Mouse (Mus musculus) brain, adult 2 months (tissue): Measurements from ENCODE around the gene Pdzk1ip1.
A peak's percentile ranks its signal among the peaks of the same experiment; 100 is the strongest.

Experiments
- DNase-seq: peaks from one replicate; pipeline ENCODE4 v3.0.0; 2011; ENCODE audit warnings: low read depth, low spot score

The Pdzk1ip1 gene

DNA sequence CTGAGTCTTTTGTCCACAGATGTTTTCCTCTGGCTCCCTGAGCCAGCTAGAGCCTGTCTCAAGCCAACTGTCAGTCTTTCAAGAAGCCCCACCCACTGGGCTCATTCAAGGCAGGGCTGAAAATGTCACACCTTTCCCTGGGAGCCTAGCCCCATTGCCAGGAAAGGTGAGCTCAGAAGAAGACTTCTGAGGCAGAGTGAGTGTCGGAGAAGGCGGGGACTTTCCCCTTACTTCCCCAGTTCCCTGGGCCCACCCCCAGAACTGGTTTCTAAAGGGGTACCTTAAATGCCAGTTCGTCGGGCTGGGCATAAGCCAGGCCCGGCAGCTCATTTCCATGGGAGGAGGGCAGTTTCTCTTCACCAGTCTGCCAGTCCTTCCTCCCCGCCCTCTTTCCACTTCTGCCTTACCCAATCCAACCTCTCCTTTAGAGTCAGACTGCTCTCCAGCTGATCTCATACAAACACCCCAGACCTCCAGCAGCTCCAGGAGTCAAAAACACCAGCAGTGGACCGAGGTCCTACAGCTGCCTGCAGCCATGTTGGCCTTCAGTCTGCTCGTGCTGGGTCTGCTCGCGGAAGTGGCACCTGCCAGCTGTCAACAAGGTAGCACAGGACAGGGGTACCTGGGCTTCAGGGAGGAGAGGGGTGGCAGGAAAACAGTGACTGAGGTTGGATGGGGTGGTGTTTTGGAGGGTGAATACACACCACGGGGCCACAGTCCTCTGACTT, at the start of gene Pdzk1ip1:
Pdzk1ip1 (plus strand) TSS at position 98 of the 728 bp plus-strand sequence.
- no peak for DNase-seq

GRCm38 (mm10) chr4:115045621-115046020, 42.9 kb upstream of the Pdzk1ip1 start:
- no peak for DNase-seq

- peak; percentile 47 for DNase-seq
Measured at GRCm38 (mm10) chr4:115047750-115048149, 40.8 kb upstream of the Pdzk1ip1 start.

GRCm38 (mm10) chr4:115048190-115048589, 40.3 kb upstream of the Pdzk1ip1 start:
- no peak for DNase-seq

GRCm38 (mm10) chr4:115051245-115051644, 37.3 kb upstream of the Pdzk1ip1 start:
- DNase-seq = no peak

DNA sequence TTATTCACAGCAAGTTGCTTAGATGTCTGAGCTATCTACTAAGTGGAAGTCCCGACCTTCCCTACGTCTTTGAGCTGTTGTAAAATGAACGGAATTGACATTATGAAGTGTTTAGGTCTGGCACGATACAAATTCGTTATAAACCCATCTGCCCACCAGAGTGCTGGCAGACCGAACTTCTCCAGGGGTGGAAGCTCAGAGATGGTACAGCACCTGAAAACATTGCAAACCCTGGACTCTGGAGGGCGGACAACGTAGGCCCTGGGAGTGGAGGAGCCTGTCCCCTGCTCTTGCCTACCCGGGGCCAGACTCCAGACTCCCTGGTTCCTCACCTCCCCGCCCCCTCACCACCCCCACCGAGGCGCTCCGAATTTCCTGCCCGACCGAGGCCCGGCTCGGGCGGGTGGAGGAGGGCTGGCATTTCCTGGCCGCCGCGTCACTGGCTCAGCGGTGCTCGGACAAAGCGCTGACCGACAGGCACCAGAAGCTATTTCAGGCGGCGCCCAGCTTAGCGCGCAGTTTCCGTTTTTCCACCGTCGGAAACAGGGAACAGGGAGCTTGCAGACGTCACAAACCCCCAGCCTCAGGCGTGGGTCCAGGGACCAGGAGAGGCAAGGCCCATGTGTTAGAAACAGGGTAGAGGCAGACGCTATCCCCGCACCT, 36.0 kb upstream of the Pdzk1ip1 start:
- DNase-seq = no peak

- no peak for DNase-seq
Measured at GRCm38 (mm10) chr4:115055044-115055443, 33.5 kb upstream of the Pdzk1ip1 start.

DNA sequence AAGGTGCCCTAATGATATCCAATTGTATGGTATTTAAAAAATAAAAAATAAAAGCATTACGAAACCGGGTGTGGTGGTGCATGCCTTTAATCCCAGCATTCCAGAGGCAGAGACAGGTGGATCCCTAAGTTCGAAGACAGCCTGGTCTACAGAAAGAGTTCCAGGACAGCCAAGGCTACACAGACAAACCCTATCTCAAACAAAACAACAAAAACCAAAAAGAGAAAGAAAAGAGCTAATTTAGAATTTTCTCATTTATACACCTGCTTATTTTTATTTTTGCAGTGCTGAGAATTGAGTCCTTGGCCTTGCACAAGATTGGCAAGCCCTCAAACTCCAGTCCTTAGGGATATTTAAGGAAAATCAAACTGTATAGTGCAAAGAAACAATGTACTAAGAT, 32.8 kb upstream of the Pdzk1ip1 start:
- DNase-seq = no peak

DNA sequence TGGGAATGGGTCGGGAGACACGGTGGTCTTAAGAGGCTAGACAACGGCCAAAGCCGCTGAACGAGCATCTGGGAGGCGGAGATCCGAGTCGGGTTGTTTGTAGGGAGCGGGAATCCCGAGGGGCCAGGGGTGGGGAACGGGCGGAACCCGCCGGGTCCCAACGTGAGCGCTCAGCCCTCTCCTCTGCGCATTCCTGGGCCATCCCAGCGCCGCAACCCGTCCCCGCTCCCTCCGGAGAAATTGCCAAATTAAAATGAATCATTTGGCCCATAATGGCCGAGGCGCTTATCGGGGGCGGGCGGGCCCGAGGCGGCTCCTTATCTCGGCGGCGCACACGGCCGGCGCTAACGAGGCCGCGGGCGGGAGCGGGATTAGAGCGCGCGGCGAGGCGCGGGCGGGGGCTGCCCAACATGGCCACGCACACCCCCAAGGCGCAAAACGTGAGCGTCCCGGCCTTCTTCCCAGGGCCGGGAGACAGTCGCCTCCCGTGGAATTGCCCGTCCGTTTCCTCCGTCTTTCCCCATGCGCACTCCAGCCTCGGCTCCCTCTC, 32.1 kb upstream of the Pdzk1ip1 start, which contains the start of gene Tal1:
Tal1 (plus strand) TSS at position 56 of the 550 bp plus-strand sequence.
- no peak for DNase-seq

DNA sequence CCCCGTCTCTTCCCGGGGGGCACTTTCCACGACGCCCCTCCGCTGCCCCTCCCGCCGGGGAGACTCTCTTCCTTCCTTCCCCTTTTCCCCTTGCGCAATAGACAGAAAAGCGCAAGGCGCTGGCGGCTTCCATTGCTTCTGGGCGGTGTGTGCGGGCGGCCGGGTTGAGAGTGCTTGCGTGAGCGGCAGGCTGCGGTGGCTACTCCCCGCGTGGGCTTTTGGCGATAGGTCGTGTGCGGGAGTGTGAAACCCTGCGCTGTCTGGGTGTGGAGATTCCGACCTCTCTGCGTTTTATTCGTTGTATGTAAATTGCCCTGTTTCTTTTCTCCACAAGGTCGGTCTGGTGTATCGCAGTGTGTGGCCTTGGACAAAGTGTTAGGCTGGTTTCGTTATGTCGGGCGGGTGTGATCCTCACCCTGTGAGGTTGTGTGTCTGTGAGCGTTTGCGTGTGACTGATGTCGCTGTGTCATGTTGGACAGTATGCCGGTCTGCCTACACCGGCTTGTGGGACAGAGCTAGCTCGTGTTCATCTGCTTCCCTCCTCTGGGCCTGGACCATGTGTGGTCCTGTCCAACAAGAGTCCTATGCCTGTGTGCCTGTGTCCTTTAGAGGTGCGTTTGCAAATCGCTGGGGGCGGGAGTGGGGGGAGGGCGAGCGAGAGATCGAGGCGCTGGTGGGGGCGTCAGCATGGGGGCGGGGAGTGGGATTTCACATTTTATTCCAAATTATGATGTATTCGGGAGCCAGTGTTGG, 31.4 kb upstream of the Pdzk1ip1 start:
- no peak for DNase-seq

DNA sequence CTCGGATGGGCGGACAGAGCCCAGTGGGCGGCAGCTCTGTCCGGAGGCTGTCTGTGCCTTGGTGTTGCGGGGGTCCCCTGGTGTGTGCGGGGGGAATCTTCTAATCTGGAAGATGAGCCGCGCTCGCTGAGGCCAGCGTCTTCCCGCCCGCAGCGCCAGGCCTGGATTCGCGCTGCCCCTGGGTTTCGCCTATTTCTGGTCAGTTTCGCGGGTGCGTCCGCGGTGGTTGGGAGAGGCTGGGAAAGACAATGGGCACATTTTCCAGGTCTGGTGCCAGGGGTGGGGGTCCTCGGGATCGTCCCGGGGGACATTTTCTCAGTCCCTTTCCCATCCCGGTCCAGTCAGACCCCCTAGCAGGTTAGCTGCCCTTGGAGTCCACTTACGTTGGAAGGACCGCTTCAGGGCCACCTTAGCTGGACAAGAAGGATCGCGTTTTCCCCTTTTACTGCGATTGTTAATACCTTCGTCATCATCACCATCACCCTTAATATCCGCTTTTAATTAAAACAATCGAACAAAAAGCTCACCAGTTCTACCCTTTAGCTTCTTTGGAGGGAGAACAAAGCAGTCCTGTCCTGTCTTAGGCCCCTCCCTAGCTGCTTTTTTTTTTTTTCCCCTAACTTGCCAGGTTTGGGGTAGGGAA, 30.7 kb upstream of the Pdzk1ip1 start:
- no peak for DNase-seq

GRCm38 (mm10) chr4:115058317-115058761, 30.2 kb upstream of the Pdzk1ip1 start:
- no peak for DNase-seq

DNA sequence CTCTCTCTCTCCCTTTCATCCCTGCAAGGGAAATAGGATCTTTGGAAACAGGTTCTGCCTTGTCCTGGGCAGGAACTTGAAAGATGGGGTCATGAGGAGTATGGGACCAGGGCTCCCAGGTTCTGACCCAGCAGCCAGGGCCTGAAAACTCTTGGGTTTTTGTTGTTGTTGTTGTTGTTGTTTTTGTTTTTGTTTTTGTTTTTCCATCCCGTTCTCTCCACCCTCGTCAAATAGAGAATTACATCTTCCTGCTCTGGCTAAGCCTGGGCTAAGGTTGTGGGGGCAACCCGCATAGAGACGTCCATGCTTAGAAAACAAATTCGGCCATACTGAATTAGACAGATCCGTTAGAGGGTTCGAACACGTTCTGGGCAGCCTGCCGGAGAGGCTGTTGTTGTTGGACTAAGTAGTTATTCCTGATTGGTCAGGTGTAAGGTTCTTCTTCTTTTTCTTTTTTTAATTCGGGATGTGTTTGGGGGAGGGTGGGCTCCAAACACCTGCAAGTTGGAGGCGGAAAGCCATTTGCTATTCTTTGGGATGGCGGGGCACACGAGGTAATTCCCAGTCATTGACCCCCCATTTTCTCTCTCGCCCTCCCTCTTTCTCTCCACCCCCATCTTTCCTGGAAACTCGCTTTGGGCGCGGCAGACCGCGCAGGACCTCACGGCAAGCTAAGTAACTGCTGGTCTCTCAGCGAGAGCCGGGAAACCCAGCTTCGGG, 29.5 kb upstream of the Pdzk1ip1 start:
- no peak for DNase-seq

DNA sequence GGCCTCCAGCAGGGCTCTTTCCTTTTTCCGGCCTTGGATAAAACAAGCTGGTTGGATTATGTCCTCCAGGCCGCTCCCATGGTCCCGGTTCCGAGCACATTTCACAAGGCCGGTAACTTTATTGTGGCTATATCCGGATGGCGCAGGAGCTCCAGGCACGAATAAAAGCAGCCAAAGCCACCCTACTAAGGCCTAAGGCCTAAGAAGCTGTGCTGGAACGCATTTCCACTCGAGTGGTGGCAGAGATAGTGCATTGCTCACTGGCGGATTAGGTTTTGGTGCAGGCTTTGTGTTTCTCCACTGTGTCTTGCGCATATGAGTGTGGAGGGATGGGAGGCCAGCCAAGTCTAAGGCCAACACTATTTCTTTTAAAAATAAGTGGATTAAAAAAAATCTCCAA, 28.6 kb upstream of the Pdzk1ip1 start:
- DNase-seq = no peak

- no peak for DNase-seq
Measured at GRCm38 (mm10) chr4:115060753-115061152, 27.8 kb upstream of the Pdzk1ip1 start.

- DNase-seq = no peak
Measured at GRCm38 (mm10) chr4:115062540-115062874, 26.0 kb upstream of the Pdzk1ip1 start.

GRCm38 (mm10) chr4:115062875-115063517, 25.5 kb upstream of the Pdzk1ip1 start:
- no peak for DNase-seq

- no peak for DNase-seq
Measured at GRCm38 (mm10) chr4:115063518-115064239, 24.8 kb upstream of the Pdzk1ip1 start.

GRCm38 (mm10) chr4:115071668-115072067, 16.8 kb upstream of the Pdzk1ip1 start:
- no peak for DNase-seq

- DNase-seq = no peak
Measured at GRCm38 (mm10) chr4:115074789-115075188, 13.7 kb upstream of the Pdzk1ip1 start.
